Mouse (Mus musculus): ENCODE results near the gene Med21.

Med21 gene

DNA sequence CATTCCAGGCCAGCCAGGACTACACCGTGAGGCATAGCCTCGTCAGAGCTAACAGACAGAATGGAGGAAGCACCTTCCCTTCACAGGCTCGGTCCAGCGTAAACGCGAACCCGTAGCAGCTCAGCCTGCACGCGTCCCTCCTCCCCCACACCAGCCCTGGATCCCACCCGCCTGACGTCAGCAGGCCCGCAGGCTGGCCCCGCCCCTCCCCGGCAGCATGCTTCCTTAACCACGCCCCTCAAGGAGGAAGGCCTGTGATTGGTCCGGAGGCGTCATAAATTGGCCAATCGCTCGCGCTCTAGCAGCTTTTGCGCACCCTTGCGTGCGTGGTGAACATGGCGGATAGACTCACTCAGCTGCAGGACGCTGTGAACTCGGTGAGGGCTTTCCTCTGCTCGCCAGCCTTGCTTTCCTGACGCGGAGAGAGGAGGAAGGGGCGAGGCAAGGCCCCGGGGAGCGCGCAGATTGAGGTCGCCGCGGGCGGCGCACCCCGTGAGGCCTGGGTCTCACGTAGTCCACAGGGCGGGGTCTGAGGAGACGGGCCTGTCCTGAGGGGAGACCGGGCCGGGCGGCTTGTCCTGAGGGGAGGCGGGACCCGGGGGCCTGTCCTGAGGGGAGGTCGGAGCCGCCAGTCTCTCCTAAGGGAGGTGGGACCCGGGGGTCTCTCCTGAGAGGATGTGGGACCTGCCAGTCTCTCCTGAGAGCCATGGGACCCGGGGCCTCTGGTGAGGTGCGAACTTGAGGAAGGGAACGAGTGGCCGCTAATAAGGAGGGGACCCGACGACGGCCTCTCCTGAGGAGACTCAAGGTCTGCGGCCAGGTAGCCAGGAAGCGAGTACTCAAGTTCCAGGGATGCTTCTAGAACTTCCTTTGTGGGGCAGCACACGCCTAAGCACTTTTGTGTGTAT is at the start of gene Med21, which contains the start of gene Tm7sf3:
Gene Med21, plus strand, starts transcription at position 272 of the 908 bp plus-strand sequence.
Gene Tm7sf3, minus strand, starts transcription at position 549 of the 908 bp plus-strand sequence.
- DNase-seq (ENCODE audit: low spot score): peak; percentile 97

GRCm38 (mm10) chr6:146602601-146603000 is 39.7 kb upstream of the Med21 start:
- no peak for DNase-seq (ENCODE audit: low spot score)

- no peak for DNase-seq (ENCODE audit: low spot score)
Measured at GRCm38 (mm10) chr6:146603651-146604050, 38.7 kb upstream of the Med21 start.

- no peak for DNase-seq (ENCODE audit: low spot score)
Measured at GRCm38 (mm10) chr6:146611385-146611784, 31.0 kb upstream of the Med21 start.

- no peak for DNase-seq (ENCODE audit: low spot score)
Measured at GRCm38 (mm10) chr6:146611897-146612296, 30.4 kb upstream of the Med21 start.

- no peak for DNase-seq (ENCODE audit: low spot score)
Measured at GRCm38 (mm10) chr6:146612736-146613135, 29.6 kb upstream of the Med21 start.

DNA sequence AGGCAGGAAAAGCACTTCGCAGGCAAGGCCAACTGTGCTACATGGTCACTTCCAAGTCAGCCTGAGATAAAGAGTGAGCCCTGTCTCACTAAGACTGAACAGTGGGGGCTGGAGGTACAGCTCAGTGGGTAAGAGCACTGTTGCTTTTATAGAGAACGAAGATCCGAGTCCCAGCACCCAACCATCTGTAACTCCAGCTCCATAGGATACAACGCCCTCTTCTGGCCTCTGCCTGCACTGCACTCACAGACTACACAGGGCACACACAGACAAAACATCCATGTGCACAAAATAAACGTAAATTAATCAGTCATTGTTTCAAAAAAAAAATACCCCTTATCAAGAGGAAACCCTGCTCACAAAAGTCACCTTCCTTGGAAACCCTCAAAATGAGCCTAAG is 28.4 kb upstream of the Med21 start:
- no peak for DNase-seq (ENCODE audit: low spot score)

DNA sequence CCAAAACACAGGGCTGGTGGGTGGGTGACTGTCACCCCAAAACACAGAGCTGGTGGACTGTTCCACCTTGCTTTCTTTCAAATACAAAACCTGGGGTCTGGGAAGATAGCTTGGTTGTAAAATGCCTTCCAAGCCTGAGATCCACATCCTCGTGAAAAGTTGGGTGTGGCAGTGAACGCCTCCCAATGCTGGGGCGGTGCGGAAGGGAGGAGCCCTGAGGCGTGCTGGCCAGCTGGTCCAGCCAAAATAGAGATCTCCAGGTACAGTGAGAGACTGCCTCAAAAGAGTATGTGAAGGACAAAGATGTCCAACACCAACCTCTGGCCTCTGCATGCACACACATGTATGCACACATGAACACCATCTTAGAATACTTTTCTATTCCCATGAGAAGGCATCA is 27.8 kb upstream of the Med21 start:
- DNase-seq (ENCODE audit: low spot score): no peak

- DNase-seq (ENCODE audit: low spot score): no peak
Measured at GRCm38 (mm10) chr6:146615891-146616290, 26.5 kb upstream of the Med21 start.

DNA sequence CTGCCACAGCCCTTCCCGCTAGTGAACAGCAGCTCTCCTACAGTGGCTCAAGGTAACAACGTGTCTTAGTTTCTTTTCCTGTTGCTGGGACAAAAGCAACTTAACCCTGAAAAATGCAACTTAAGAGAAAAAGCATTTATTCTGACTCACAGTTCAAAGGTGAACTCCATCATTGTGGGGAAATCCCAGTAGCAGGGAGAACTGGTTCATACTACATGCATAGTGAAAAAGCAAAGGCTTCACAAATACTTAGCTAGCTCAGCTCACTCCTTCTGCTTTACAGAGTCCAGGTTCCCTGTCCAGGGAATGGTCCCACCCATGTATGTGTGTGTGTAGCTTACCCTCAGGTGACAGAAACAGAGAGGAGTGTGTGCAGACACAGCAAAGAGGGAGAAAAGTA is 25.7 kb upstream of the Med21 start:
- no peak for DNase-seq (ENCODE audit: low spot score)

DNA sequence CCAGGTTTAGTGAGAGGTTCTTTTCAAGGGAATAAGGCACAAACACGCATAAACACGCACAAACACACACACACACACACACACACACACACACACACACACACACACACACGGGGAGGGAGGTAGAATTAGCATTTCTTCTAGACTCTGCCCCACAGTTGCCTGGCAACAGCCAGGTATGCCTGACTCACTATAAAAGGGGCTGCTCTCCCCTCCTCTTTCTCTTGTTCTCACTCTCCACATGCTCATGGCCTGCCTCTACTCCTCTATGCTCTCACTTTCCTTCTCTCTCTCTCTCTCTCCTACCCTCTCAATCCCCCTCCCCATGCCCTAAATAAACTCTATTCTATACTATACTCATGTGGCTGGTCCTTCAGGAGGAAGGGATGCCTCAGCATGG is 14.2 kb upstream of the Med21 start:
- no peak for DNase-seq (ENCODE audit: low spot score)

DNA sequence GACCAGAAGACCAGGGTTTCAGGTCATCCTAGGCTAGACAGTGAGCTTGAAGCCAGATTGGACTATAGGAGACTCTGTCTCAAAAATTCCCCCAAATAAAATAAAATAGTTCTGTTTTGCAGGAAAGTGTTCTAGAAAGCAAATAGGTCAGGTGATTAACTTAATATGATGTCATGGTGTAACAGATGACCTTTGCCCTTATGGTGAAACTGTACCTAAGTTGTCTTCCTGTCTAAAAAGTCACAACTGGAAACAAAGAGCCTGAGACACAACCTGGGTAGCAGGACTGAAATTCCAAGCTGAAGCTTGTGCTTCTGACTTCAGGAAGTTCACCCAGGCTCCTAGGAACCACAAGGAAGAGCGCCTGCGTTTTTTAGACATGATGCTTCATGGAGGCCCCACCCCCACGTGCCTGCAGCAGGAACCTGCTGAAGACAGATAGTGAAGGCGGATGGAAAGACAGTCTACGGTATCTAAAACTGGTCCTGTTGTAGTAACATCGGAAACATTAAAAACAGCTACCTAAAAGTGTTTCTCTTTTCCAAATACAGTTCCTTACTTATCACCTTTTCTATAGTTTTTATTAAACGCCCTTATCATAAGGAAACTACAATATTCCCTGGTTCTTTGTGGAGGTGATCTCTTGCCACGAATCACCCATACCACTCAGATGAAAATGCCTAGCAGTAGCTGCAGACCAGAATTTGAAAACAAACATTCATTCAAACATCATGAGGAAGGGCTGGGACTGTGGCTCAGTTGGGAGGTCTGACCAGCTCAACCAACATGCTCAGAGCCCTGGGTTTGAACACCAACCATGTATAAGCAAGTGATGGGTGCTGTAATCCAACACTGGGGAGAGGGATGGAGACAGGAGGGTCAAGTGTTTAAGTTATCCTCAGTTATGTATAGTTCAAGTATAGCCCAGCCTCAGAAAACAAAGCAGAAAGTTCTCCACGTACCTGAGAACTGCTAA is 12.3 kb upstream of the Med21 start:
- DNase-seq (ENCODE audit: low spot score): no peak

DNA sequence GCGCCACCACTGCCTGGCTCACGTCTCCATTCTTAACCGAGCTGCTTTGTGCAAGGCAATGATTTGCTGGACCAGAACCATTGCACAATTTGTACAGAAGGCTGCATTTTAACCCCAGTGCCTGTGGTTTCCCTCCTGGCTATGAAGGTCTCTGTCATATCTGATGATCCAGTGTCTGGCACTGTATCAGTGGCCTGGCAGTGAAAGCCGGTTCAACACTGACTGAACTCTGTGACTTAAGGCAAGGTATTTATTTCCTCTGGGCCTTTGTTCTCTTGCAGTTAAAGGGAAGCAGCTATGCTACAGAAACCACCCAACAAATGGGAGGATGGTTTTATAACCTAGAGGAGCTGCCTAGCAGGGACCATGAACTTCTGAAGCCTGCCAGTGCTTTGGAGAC is 11.4 kb upstream of the Med21 start:
- DNase-seq (ENCODE audit: low spot score): no peak

GRCm38 (mm10) chr6:146631847-146632246 is 10.5 kb upstream of the Med21 start:
- DNase-seq (ENCODE audit: low spot score): no peak

DNA sequence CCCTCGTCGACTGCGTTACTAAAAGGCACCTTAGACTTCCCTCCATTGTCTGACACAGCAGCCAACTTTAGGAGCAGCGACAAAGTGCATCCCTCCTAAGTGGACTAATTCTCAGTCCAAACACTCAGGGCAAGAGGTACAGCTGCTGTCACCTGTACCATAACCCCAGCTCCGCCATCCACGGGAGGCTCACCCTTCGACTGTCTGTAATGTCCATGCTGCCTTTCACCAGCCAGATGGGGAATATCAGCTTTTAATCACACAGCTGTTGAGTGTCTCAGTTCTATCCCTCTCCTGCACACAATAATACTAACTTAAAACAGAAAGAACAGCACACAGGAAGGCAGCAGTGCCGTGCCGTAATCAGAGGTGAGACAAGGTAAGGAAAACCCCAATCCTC is 9.9 kb upstream of the Med21 start:
- no peak for DNase-seq (ENCODE audit: low spot score)

DNA sequence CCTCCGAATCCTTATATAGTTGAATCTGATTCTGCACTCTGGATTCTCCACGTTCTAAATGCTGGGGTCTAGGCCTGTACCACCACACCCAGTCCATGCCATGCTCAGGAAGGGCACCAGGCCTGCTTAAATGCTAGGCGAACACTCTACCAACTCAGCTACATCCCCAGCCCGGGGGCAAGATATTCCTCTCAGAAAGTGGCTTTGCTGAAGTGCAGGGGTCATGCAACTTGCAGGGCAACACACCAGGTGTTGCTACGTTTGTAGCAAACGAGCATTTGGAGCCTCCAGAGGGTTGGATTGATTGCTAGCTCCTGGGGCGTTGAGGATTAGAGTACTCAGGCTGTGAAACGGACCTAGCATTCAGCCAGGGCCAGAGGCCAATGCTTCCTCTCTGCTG is 9.2 kb upstream of the Med21 start:
- no peak for DNase-seq (ENCODE audit: low spot score)

GRCm38 (mm10) chr6:146633629-146634014 is 8.7 kb upstream of the Med21 start:
- peak; percentile 18 for DNase-seq (ENCODE audit: low spot score)

DNA sequence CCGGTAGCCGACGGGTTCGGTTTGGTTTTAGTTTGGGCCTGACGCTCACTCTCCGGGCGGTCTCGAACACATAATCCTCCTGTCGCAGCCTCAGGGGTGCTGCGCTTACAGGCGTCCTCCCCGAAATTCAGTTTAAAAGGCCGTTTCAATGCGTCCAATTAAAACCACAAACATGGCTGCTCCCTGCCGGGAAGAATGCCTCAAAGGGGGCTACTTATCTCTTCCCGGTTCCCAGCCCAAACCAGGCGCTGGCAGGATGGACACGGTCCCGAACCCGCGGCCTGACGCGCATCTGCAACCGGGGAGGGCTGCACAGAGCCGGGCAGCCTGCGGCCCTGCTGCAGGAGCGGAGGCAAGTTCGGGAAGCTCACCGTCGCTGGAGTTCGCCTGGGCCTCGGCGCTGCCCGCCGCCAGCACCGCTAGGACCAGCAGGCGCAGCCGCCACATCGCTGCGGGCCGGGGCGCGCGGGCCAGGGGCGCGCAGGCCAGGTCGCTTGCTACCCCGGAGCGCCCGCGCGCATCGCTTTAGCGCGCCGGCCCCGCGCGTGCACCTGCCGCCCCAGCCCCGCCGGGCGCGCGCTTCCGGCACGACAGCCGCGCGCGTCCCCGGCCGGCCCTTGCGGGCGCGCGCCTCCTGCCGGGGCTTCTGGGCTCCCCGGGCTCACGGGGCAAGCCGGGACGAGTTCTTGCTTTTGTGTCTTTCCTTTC is 8.2 kb upstream of the Med21 start:
- DNase-seq (ENCODE audit: low spot score): peak; percentile 72

GRCm38 (mm10) chr6:146634759-146635606 is 7.4 kb upstream of the Med21 start:
- DNase-seq (ENCODE audit: low spot score): no peak

DNA sequence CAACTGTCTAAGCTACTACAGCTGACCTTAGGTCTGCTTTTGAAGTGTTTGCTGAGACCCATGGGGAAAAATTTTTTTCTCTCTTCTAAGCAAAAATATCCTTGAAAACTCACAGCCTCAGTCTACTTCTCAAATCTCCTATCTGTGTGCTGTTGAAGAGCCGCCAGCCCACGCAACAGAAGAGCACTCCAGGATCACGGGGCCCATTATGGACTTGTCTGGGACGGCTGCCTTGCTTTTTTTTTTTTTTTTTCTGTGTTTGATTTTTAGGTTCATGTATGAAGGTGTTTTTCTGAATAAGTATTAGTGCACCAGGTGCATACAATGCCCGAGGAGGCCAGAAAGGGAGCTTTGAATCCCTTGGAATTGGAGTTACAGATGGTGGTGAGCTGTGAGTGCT is 5.9 kb upstream of the Med21 start:
- no peak for DNase-seq (ENCODE audit: low spot score)

Measured in urinary bladder, postnatal 25 days (tissue).